Comparison of ENCODE assay signal across 28 mouse cellular contexts in the genomic region with DNA sequence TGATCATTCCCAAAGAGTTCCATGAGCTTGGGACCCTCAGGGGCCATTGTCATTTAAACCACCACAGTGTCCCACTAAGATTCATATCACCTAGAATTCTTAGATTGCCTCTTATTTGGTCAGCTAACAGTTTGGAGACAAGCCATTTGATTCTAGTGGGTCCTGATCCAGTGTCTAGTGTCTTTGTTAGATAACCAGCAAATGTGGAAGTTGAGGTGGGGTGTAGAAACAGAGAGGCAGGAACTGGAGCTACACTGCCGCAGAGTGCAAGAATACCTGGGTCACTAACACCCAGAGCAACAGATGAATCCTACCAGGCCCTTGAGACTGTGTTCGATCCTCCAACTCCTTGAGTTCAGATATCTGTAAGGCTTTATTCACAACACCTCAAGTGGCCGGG. TPM values are rescaled to one million over a fixed set of nuclear protein-coding genes. Genes with fewer than 3 reads are reported as not detected.
DNase-seq lines count a peak whose midpoint lies in the region; ATAC-seq and TF ChIP-seq lines count a peak whose summit lies in the region.
"Had no signal": no experiment of that assay in that cellular context is flagged by ENCODE, and none has a peak within 500 bp of the region (broad histone marks: within the 10 kb centered on the region; RNA-seq: fewer than 3 reads in every experiment).

No protein-coding gene starts in this region.

- H3K4me3 ChIP-seq in MEL (ENCODE audit: control insufficient read depth in 1 of 2, insufficient read depth in 1 of 2, low read depth in 2 of 2, low read length in 2 of 2), result no peak overlapping the region
- H3K4me3 ChIP-seq in hindbrain, embryonic 16.5 days (ENCODE audit: low read length), result no peak overlapping the region

- H3K27ac ChIP-seq in MEL (ENCODE audit: control insufficient read depth, low read depth, low read length), result no peak overlapping the region
- H3K27ac ChIP-seq in hindbrain, embryonic 16.5 days (ENCODE audit: low read depth, low read length), result no peak overlapping the region

- TF ChIP-seq CTCF in MEL (IDR thresholded peaks at IDR 0.05 in 2 of 3, conservative IDR thresholded peaks at IDR 0.05 in 1 of 3; ENCODE audit: control insufficient read depth in 1 of 3, insufficient read depth in 1 of 3, low read depth in 2 of 3, low read length in 3 of 3, poor library complexity in 1 of 3, severe bottlenecking in 1 of 3), result no peak

- WGBS in hindbrain, embryonic 16.5 days, result 88% methylated on average over 3 of the region's 3 CpGs

- no peaks in the 10 kb centered on the region for H3K79me2 ChIP-seq in MEL (ENCODE audit: control insufficient read depth, insufficient read depth, low read length, poor library complexity)

- ATAC-seq in monocyte, adult 5-6 weeks (replicated peaks; ENCODE audit: insufficient number of reproducible peaks, low FRiP score, low TSS enrichment, poor library complexity, severe bottlenecking), result no peak
- no peak for ATAC-seq in hindbrain, embryonic 16.5 days
- ATAC-seq: activated CD4-positive, CD25-positive, alpha-beta regulatory T cell, adult 4 months; CD4-positive, CD25-positive, alpha-beta regulatory T cell, adult 4 months; Patski had no signal

- H3K9me3 ChIP-seq in MEL (replicated peaks; ENCODE audit: insufficient read depth, low read length), result no peaks in the 10 kb centered on the region
- no peaks in the 10 kb centered on the region for H3K9me3 ChIP-seq in hindbrain, embryonic 16.5 days (ENCODE audit: control insufficient read depth, low read length)

- no peak overlapping the region for H3K9ac ChIP-seq in MEL (ENCODE audit: control insufficient read depth, low read depth, low read length, poor library complexity, severe bottlenecking)
- no peak overlapping the region for H3K9ac ChIP-seq in hindbrain, embryonic 16.5 days (ENCODE audit: low read depth, low read length)

- H3K27me3 ChIP-seq in MEL (ENCODE audit: control insufficient read depth in 1 of 2, insufficient read depth in 2 of 2, low read length in 2 of 2), result no peaks in the 10 kb centered on the region
- no peaks in the 10 kb centered on the region; the same call in 1 of the 2 replicates for H3K27me3 ChIP-seq in hindbrain, embryonic 16.5 days (replicated peaks; ENCODE audit: control insufficient read depth, insufficient read depth, low read length)
- H3K27me3 ChIP-seq: Patski had no signal

- peaks cover 0 to 20% of the 10 kb centered on the region in 2 experiments; a peak in 3 of 4 replicates for H3K4me1 ChIP-seq in MEL (ENCODE audit: control insufficient read depth in 1 of 2, insufficient read depth in 2 of 2, low read length in 2 of 2)
- peaks cover 4% of the 10 kb centered on the region; the same call in 1 of the 2 replicates for H3K4me1 ChIP-seq in hindbrain, embryonic 16.5 days (ENCODE audit: control insufficient read depth, insufficient read depth, low read depth, low read length)

- TF ChIP-seq POLR2A in MEL (IDR thresholded peaks at IDR 0.05; ENCODE audit: control insufficient read depth in 1 of 2, insufficient read depth in 1 of 2, low read depth in 1 of 2, low read length in 2 of 2, poor library complexity in 1 of 2), result no peak

- no peak for TF ChIP-seq RAD21 in MEL (IDR thresholded peaks at IDR 0.05; ENCODE audit: low read depth, low read length)

- 0 out of 4 replicates have a peak, but pooled peaks of 1 of the 2 experiments have one; percentile 18 for TF ChIP-seq EP300 in MEL (IDR thresholded peaks at IDR 0.05; ENCODE audit: low read depth in 1 of 2, low read length in 2 of 2)

- DNase-seq in MEL (ENCODE audit: low read depth, low spot score) (peak; percentile 59), MEL-GATA-1-ER (ENCODE audit: extremely low read depth, low read depth) (peak; percentile 51), R1 (ENCODE audit: low read depth, low spot score) (peak; percentile 8)
- DNase-seq in layer of hippocampus, postnatal 25 days (ENCODE audit: extremely low spot score in 1 of 2, low spot score in 1 of 2), result no peak
- DNase-seq: adrenal gland, adult 2 months; adrenal gland, adult 8-10 months; adrenal gland, postnatal 10 days; adrenal gland, postnatal 14 days; adrenal gland, postnatal 25 days; adrenal gland, postnatal 36 days; B cell, adult 2 months; cerebellum, adult 11 months; cerebellum, adult 11-12 months; cerebellum, adult 18-20 months; cerebellum, adult 2 months; cerebellum, adult 8-10 months; cerebellum, adult 9-10 months had no signal

- H3K36me3 ChIP-seq in MEL (ENCODE audit: control insufficient read depth in 1 of 2, insufficient read depth in 2 of 2, low read length in 2 of 2), result peaks cover 0 to 8% of the 10 kb centered on the region in 2 experiments; a peak in 2 of 4 replicates
- no peaks in the 10 kb centered on the region for H3K36me3 ChIP-seq in hindbrain, embryonic 16.5 days (ENCODE audit: control insufficient read depth, insufficient read depth, low read length)
- H3K36me3 ChIP-seq: G1E had no signal

- no peak overlapping the region for H3K4me2 ChIP-seq in hindbrain, embryonic 16.5 days (ENCODE audit: low read length)

TF ChIP-seq in MEL, 35 proteins besides CTCF, POLR2A, EP300 and RAD21:
- TF ChIP-seq MAZ (IDR thresholded peaks at IDR 0.05; ENCODE audit: low read depth, low read length) (no peak), USF1 (IDR thresholded peaks at IDR 0.05; ENCODE audit: low read depth, low read length) (no peak), CHD1 (IDR thresholded peaks at IDR 0.05; ENCODE audit: low read depth, low read length) (no peak), SIN3A (IDR thresholded peaks at IDR 0.05; ENCODE audit: low read length) (no peak), TCF12 (IDR thresholded peaks at IDR 0.05; ENCODE audit: low read depth, low read length) (peak; percentile 51; the same call in 1 of the 2 replicates)

RNA-seq across cellular contexts. Expression of gene 1700016D06Rik, which starts 4.7 kb away (rescaled TPM):
- total RNA-seq in MEL (2012; rRNA removed), result not detected in 2 replicates
- polyA plus RNA-seq in MEL (2012; ENCODE audit: insufficient read depth in 1 of 2, insufficient read length in 2 of 2, low read depth in 1 of 2, low replicate concordance in 2 of 2, missing spikeins in 1 of 2), result not detected
- not detected in 3 replicates for total RNA-seq in monocyte, adult 5-6 weeks (2017)
- polyA plus RNA-seq in hindbrain, embryonic 16.5 days (2015; fragmentation: Nextera tagmentation; extraction: Ambion mirVana), result 0.22 TPM in 1 of 2 replicates, not detected in the other
- not detected for total RNA-seq in layer of hippocampus, postnatal 25 days (2021)
- total RNA-seq: adrenal gland, adult 18-20 months; adrenal gland, adult 2 months; adrenal gland, adult 8-10 months; adrenal gland, postnatal 10 days; adrenal gland, postnatal 14 days; adrenal gland, postnatal 25 days; adrenal gland, postnatal 36 days; adrenal gland, postnatal 4 days; CH12.LX had no signal
- polyA plus RNA-seq: adrenal gland, adult 2 months; brain, embryonic 14.5 days; C2C12; cerebellum, adult 2 months; G1E; Patski had no signal

RNA-seq across cellular contexts. Expression of gene Arhgef7, which starts 31.3 kb away (rescaled TPM):
- total RNA-seq in MEL (2012; rRNA removed), result 18.7 and 21.0 TPM in 2 replicates
- polyA plus RNA-seq in MEL (2012; ENCODE audit: insufficient read depth in 1 of 2, insufficient read length in 2 of 2, low read depth in 1 of 2, low replicate concordance in 2 of 2, missing spikeins in 1 of 2), result 10 to 100 TPM in 1 of 2 experiments, not detected in 1; 36.8 TPM
- 24.6 to 43.1 TPM (median 27.3 TPM) in 3 replicates for total RNA-seq in monocyte, adult 5-6 weeks (2017)
- 57.4 and 68.5 TPM in 2 replicates for polyA plus RNA-seq in hindbrain, embryonic 16.5 days (2015; fragmentation: Nextera tagmentation; extraction: Ambion mirVana)
- total RNA-seq in layer of hippocampus, postnatal 25 days (2021), result 100 to 1,000 TPM; 120 to 133 TPM

Comparison
In these comparisons a context has a peak if more than half of its experiments do, and no peak if none do; other contexts are left out.
1. DNase-seq: peak in MEL (single experiment), MEL-GATA-1-ER (single experiment) and R1 (single experiment); none in layer of hippocampus, postnatal 25 days (0 of 2).